In the genomic region with DNA sequence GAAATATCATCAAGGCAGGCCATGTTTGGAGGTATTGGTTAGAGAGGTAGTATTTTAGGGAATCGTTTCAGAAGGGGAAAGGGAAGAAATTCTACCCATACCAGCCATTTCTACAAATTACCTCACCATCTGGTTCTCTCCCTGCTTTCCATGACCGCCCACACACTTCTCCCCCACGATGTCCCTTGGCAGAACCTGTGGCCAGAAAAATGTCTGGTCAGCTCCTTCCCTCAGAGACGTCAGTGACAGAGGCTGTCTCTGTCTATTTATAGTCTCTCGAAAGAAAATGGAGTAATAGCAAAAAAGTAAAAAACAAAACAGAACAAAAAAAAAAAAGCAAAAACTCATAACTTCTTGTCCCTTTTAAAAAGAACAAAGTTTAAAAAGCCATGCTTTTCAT, we compare ENCODE assay signal across 12 mouse cellular contexts. TPM values are rescaled to one million over a fixed set of nuclear protein-coding genes. Genes with fewer than 3 reads are reported as not detected.
DNase-seq lines count a peak whose midpoint lies in the region; ATAC-seq and TF ChIP-seq lines count a peak whose summit lies in the region.
"Had no signal": no experiment of that assay in that cellular context is flagged by ENCODE, and none has a peak within 500 bp of the region (broad histone marks: within the 10 kb centered on the region; RNA-seq: fewer than 3 reads in every experiment).

No protein-coding gene starts in this region.

- H3K4me1 ChIP-seq in kidney, postnatal 0 days (replicated peaks; ENCODE audit: insufficient read depth, low read length) = no peaks in the 10 kb centered on the region
- H3K4me1 ChIP-seq in kidney, embryonic 15.5 days = no peaks in the 10 kb centered on the region
- no peaks in the 10 kb centered on the region for H3K4me1 ChIP-seq in lung, postnatal 0 days (ENCODE audit: insufficient read depth, low read depth, low read length)
- peaks cover 4% of the 10 kb centered on the region; the same call in 1 of the 2 replicates for H3K4me1 ChIP-seq in neural tube, embryonic 15.5 days
- H3K4me1 ChIP-seq: forebrain, embryonic 15.5 days; hindbrain, embryonic 15.5 days; limb, embryonic 13.5 days had no signal

- peak; percentile 43 for DNase-seq in kidney, postnatal 0 days (ENCODE audit: low spot score)
- DNase-seq in adipocyte (ENCODE audit: low spot score) (peak; percentile 80), MN1 (ENCODE audit: low spot score) (no peak)
- DNase-seq in cerebellum, adult 9-10 months = peak; percentile 53
- DNase-seq in lung, postnatal 0 days (ENCODE audit: low spot score) = peak; percentile 78
- no peak for DNase-seq in embryo, embryonic 11 days

- no peaks in the 10 kb centered on the region for H3K36me3 ChIP-seq in kidney, postnatal 0 days (ENCODE audit: insufficient read depth, low read length)
- H3K36me3 ChIP-seq in kidney, embryonic 15.5 days = no peaks in the 10 kb centered on the region
- H3K36me3 ChIP-seq in lung, postnatal 0 days (ENCODE audit: insufficient read depth, low read length) = no peaks in the 10 kb centered on the region
- no peaks in the 10 kb centered on the region for H3K36me3 ChIP-seq in neural tube, embryonic 15.5 days
- H3K36me3 ChIP-seq: forebrain, embryonic 15.5 days; hindbrain, embryonic 15.5 days; limb, embryonic 13.5 days had no signal

- TF ChIP-seq CTCF in kidney, postnatal 0 days (IDR thresholded peaks at IDR 0.05; ENCODE audit: low read depth) = no peak
- TF ChIP-seq CTCF in lung, postnatal 0 days (IDR thresholded peaks at IDR 0.05) = no peak

- no peak for ATAC-seq in kidney, postnatal 0 days (replicated peaks; ENCODE audit: low FRiP score, low read depth)
- ATAC-seq in kidney, embryonic 15.5 days (replicated peaks; ENCODE audit: low FRiP score) = no peak
- peak; percentile 70 for ATAC-seq in lung, postnatal 0 days
- ATAC-seq in neural tube, embryonic 15.5 days (ENCODE audit: low FRiP score) = no peak
- ATAC-seq: forebrain, embryonic 15.5 days; midbrain, embryonic 16.5 days had no signal

- no peak overlapping the region for H3K4me3 ChIP-seq in kidney, postnatal 0 days (replicated peaks; ENCODE audit: low read depth, low read length)
- no peak overlapping the region for H3K4me3 ChIP-seq in kidney, embryonic 15.5 days (replicated peaks)
- H3K4me3 ChIP-seq in lung, postnatal 0 days (ENCODE audit: low read depth, low read length) = no peak overlapping the region
- no peak overlapping the region for H3K4me3 ChIP-seq in neural tube, embryonic 15.5 days (replicated peaks)
- H3K4me3 ChIP-seq: forebrain, embryonic 15.5 days; hindbrain, embryonic 15.5 days; limb, embryonic 13.5 days had no signal

- H3K9me3 ChIP-seq in kidney, postnatal 0 days (replicated peaks; ENCODE audit: low read length) = no peaks in the 10 kb centered on the region
- no peaks in the 10 kb centered on the region for H3K9me3 ChIP-seq in kidney, embryonic 15.5 days (replicated peaks)
- H3K9me3 ChIP-seq in lung, postnatal 0 days (ENCODE audit: low read length) = no peaks in the 10 kb centered on the region
- H3K9me3 ChIP-seq in neural tube, embryonic 15.5 days (replicated peaks) = no peaks in the 10 kb centered on the region
- H3K9me3 ChIP-seq: forebrain, embryonic 15.5 days; hindbrain, embryonic 15.5 days had no signal

- no peak overlapping the region for H3K4me2 ChIP-seq in kidney, postnatal 0 days (ENCODE audit: low read length)
- H3K4me2 ChIP-seq in kidney, embryonic 15.5 days = no peak overlapping the region
- H3K4me2 ChIP-seq in lung, postnatal 0 days (replicated peaks; ENCODE audit: low read depth, low read length) = no peak overlapping the region
- H3K4me2 ChIP-seq in neural tube, embryonic 15.5 days = no peak overlapping the region
- H3K4me2 ChIP-seq: forebrain, embryonic 15.5 days; hindbrain, embryonic 15.5 days; limb, embryonic 13.5 days had no signal

- WGBS in kidney, postnatal 0 days = 34% methylated on average over 5 of the region's 5 CpGs
- WGBS in kidney, embryonic 15.5 days = 49% methylated on average over 5 of the region's 5 CpGs
- 32% methylated on average over 5 of the region's 5 CpGs for WGBS in lung, postnatal 0 days
- 85% methylated on average over 5 of the region's 5 CpGs for WGBS in neural tube, embryonic 15.5 days

- no peaks in the 10 kb centered on the region for H3K27me3 ChIP-seq in kidney, postnatal 0 days (ENCODE audit: insufficient read depth, low read length)
- no peaks in the 10 kb centered on the region for H3K27me3 ChIP-seq in kidney, embryonic 15.5 days
- no peaks in the 10 kb centered on the region for H3K27me3 ChIP-seq in lung, postnatal 0 days (replicated peaks; ENCODE audit: insufficient read depth, low read length)
- H3K27me3 ChIP-seq in neural tube, embryonic 15.5 days (replicated peaks) = no peaks in the 10 kb centered on the region
- H3K27me3 ChIP-seq: forebrain, embryonic 15.5 days; hindbrain, embryonic 15.5 days; limb, embryonic 13.5 days had no signal

- no peak for TF ChIP-seq EP300 in lung, postnatal 0 days (IDR thresholded peaks at IDR 0.05)

- H3K9ac ChIP-seq in kidney, postnatal 0 days (ENCODE audit: low read depth, low read length) = no peak overlapping the region
- no peak overlapping the region for H3K9ac ChIP-seq in kidney, embryonic 15.5 days
- H3K9ac ChIP-seq in lung, postnatal 0 days (replicated peaks; ENCODE audit: low read depth) = no peak overlapping the region
- H3K9ac ChIP-seq in neural tube, embryonic 15.5 days (replicated peaks) = no peak overlapping the region
- H3K9ac ChIP-seq: forebrain, embryonic 15.5 days; hindbrain, embryonic 15.5 days; limb, embryonic 13.5 days had no signal

- no peak overlapping the region for H3K27ac ChIP-seq in kidney, postnatal 0 days
- H3K27ac ChIP-seq in kidney, embryonic 15.5 days = no peak overlapping the region
- H3K27ac ChIP-seq in lung, postnatal 0 days (ENCODE audit: low read length) = no peak overlapping the region
- H3K27ac ChIP-seq in neural tube, embryonic 15.5 days (replicated peaks) = no peak overlapping the region
- H3K27ac ChIP-seq: forebrain, embryonic 15.5 days; hindbrain, embryonic 15.5 days; limb, embryonic 13.5 days had no signal

RNA-seq across cellular contexts. Expression of a gene that starts 23.0 kb away (rescaled TPM):
- polyA plus RNA-seq in kidney, postnatal 0 days (2015; fragmentation: Nextera tagmentation; extraction: Ambion mirVana) = 227 and 250 TPM in 2 replicates
- polyA plus RNA-seq in kidney, embryonic 15.5 days (2015; fragmentation: Nextera tagmentation; extraction: Ambion mirVana) = 253 and 254 TPM in 2 replicates
- 205 and 244 TPM in 2 replicates for polyA plus RNA-seq in lung, postnatal 0 days (2015; fragmentation: Nextera tagmentation; extraction: Ambion mirVana)
- 214 and 250 TPM in 2 replicates for polyA plus RNA-seq in neural tube, embryonic 15.5 days (2015; fragmentation: Nextera tagmentation; extraction: Ambion mirVana)

Comparison
In these comparisons a context has a peak if more than half of its experiments do, and no peak if none do; other contexts are left out.
1. DNase-seq: peak in kidney, postnatal 0 days (single experiment), adipocyte (single experiment), cerebellum, adult 9-10 months (single experiment) and lung, postnatal 0 days (single experiment); none in MN1 (single experiment) and embryo, embryonic 11 days (single experiment).